Mouse (Mus musculus) thymus, adult 18-20 months (tissue): Measurements from ENCODE around the gene Fhod1.
A peak's percentile ranks its signal among the peaks of the same experiment; 100 is the strongest.
"Not testable (repeated sequence)": the region's sequence is repeated elsewhere in the genome, so short reads cannot be mapped to it uniquely, and the experiment has no call there.

ENCODE experiments used
- DNase-seq, 2 experiments: peaks; one replicate each; pipeline ENCODE4 v3.0.0; 2022; ENCODE audit warnings: mixed read lengths in 2 of 2

The Fhod1 gene

DNA sequence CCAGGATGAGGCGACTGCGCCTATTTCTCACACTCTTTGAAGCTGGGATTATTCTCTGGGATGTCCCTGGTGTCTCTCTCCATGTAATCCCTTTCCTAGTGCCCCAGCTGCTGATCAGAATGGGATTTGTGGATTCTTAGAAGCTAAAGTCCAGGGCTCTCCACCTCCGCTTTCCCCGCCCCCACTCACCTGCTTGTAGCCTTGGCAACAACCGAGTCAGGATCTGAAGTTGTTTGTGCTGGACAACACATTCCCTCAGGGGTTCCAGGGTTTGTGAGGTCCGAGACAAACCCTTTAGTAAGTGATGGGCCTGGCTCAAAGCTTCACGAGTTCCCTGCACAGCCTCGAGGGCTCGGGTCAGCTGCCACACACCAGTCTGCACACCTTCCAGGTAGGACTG is 53.0 kb downstream of the Fhod1 start:
- DNase-seq: no peak

DNA sequence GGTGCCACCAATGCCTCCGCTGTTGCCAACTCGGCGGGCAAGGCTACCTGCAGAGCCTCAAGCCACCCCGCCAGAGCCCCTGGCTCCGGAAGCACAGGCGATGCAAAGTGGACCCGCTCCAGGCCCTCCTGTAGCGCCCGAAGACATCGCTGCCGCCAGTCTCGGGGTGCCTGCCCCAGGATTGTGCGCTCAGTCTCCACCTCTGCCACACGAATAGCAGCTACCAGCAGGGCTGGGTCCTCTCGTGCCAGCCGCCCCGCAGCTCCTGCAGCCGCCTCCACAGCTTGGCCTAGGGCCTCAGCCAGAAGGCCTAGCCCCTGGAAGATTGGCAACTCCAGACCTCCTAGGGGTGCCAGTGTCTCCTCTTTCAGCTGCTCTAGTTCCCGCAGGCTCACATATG is 54.3 kb downstream of the Fhod1 start:
- no peak for DNase-seq

DNA sequence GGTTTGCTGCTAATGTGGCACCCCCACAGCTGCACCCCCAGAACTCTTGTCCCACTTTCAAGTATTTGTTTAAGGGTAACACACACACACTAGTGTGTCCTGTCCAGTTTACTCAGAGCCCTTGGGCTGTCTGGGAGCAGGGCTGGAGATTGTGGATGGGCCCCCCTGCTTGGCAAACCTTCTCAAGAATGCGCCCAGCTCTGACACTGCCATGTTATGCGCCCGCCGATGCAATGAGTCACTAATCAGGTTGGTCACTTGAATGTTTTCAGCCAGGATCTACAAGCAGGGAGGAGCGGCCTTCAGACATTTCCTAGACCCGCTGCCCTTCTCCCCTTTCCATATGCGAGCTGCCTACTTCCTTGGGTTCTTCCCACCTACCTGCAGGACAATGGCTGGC is 55.3 kb downstream of the Fhod1 start:
- DNase-seq: no peak

DNA sequence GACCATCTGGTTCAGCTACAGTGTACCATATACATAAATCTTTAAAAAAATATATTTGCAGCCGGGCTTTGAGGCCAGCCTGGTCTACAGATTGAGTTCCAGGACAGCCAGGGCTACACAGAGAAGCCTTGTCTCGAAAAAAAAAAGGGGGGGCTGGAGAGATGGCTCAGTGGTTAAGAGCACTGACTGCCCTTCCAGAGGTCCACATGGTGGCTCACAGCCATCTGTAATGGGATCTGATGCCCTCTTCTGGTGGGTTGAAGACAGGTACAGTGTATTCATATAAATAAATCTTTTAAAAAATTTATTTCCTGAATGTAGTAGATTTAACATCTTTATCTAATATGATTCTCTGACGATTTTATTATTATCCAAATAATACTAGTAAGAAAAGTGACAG is 56.0 kb downstream of the Fhod1 start:
- not testable (repeated sequence) for DNase-seq

GRCm38 (mm10) chr8:105291364-105291763 is 56.4 kb downstream of the Fhod1 start:
- not testable (repeated sequence) for DNase-seq

- peak; percentile 63 to 74 for DNase-seq
Measured at GRCm38 (mm10) chr8:105290554-105291314, 57.0 kb downstream of the Fhod1 start.

GRCm38 (mm10) chr8:105289805-105290460 is 57.8 kb downstream of the Fhod1 start, which contains the start of gene 4931428F04Rik:
Gene 4931428F04Rik, minus strand, starts transcription at chr8:105289864.
- DNase-seq: peak; percentile 53 to 55

- peak; percentile 92 to 93 for DNase-seq
Measured at GRCm38 (mm10) chr8:105288958-105289732, 58.6 kb downstream of the Fhod1 start.

DNA sequence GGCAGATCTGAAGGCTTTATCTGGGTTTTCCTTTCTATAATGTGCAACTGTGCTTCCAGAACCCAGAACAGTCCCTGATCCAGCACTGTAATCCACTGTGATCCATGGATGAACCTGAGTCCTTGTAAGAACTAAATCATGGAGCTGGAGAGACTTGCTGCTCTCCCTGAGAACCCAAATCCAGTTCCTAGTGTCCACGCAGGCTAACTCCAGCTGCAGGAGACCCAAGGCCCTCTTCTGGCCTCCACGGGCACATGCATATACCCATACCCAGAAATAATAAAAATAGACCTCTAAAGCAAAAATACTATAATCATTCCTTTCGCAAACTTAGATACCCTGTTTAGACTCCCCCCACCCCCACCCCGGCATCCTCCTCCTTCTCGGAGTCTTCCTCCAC is 59.5 kb downstream of the Fhod1 start:
- no peak for DNase-seq

- DNase-seq: no peak
Measured at GRCm38 (mm10) chr8:105286907-105287306, 60.8 kb downstream of the Fhod1 start.

DNA sequence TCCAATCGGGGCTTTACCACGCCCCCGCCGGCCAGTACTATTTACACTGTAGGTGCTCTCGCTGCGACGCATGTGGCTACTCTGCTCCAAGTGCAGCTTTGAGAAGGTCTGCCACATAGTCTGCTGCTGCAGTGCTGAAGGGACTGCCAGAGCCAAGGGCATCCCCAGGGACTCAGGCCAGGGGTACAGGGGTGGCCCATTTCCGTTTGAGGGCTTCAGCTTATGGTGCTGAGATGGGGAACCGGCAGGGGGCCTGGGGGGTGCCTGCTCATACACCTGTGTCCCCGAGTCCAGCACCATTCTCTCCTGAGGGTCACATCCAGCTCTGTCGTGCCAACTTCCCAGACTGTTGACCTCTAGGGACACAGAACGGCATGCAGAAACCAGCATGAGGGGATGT is 62.2 kb downstream of the Fhod1 start:
- no peak for DNase-seq

DNA sequence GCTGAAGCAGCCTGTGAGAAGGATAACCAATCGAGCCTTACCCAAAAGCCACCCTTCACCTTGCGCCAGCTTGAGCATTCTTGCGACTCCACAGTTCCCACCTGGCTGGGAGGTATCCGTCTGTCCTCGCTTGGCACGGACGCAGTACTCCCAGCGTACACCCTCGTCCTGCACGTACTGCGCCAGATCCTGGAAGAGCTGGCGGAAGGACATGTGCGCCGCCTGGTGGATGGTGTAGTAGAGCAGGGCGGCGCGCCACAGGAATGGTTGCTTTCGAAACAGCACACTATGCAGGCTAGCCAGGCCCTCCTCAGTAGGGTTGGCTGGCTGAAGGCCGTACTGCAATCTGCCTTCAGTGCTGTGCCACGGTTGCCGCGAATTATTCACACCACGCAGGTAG is 64.7 kb downstream of the Fhod1 start:
- DNase-seq: no peak

DNA sequence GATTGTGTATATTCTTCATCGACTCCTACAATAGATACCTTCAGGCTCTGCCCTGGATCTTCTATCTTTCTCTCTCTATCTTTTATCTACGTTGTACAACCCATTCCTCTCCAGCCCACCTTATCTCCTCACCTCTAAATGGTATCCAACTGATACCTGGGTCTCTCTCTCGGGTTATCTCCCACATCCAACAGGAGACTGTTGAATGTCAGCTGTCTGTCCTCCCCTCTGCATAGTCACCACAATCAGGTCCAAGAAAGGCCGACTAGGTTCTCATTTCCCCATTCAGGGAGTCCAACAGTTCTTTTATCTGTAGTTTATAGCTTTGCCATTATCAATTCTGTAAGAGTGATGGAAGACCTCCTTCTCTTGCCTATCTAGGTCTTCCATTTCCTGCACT is 65.5 kb downstream of the Fhod1 start:
- DNase-seq: no peak

GRCm38 (mm10) chr8:105281821-105282220 is 65.9 kb downstream of the Fhod1 start:
- no peak for DNase-seq

- no peak for DNase-seq
Measured at GRCm38 (mm10) chr8:105280567-105280966, 67.2 kb downstream of the Fhod1 start.
